Mouse (Mus musculus) kidney, embryonic 16.5 days (tissue): ENCODE results near the gene Usp47. TPM values are rescaled to one million over a fixed set of nuclear protein-coding genes. Genes with fewer than 3 reads are reported as not detected.
A peak's percentile ranks its signal among the peaks of the same experiment; 100 is the strongest.
"Not testable (repeated sequence)": the region's sequence is repeated elsewhere in the genome, so short reads cannot be mapped to it uniquely, and the experiment has no call there.

Source experiments
- ATAC-seq: fragments of 200-750 bp; cut with Nextera tagmentation; 2 replicates; pipeline ENCODE4 v1.8.0; 2017; ENCODE audit warnings: moderate TSS enrichment; ENCODE audit not compliant: low FRiP score, low TSS enrichment
- H3K27ac ChIP-seq: fragments of 300-500 bp; sonication (generic); 2 replicates; pipeline ENCODE4 v1.5.1; 2014; ENCODE audit warnings: low read length
- H3K27me3 ChIP-seq: fragments of 300-500 bp; sonication (generic); 2 replicates; pipeline ENCODE4 v1.6.1; 2014; ENCODE audit warnings: low read length, control low read depth, mixed read lengths; ENCODE audit not compliant: insufficient read depth
- H3K36me3 ChIP-seq: fragments of 300-500 bp; sonication (generic); 2 replicates; pipeline ENCODE4 v1.6.1; 2014; ENCODE audit warnings: low read length, control low read depth, mixed read lengths; ENCODE audit not compliant: insufficient read depth
- H3K4me1 ChIP-seq: fragments of 300-500 bp; sonication (generic); 2 replicates; pipeline ENCODE4 v1.6.1; 2014; ENCODE audit warnings: low read length, control low read depth, mixed read lengths; ENCODE audit not compliant: insufficient read depth
- H3K4me2 ChIP-seq: fragments of 300-500 bp; sonication (generic); replicated peaks from 2 replicates; pipeline ENCODE4 v1.6.1; 2014; ENCODE audit warnings: low read depth, low read length
- H3K4me3 ChIP-seq: fragments of 300-500 bp; sonication (generic); 2 replicates; pipeline ENCODE4 v1.5.1; 2014; ENCODE audit warnings: mild to moderate bottlenecking, low read length
- H3K9ac ChIP-seq: fragments of 300-500 bp; sonication (generic); replicated peaks from 2 replicates; pipeline ENCODE4 v1.6.1; 2014; ENCODE audit warnings: low read length
- H3K9me3 ChIP-seq: fragments of 300-500 bp; sonication (generic); 2 replicates; pipeline ENCODE4 v1.6.1; 2016; ENCODE audit warnings: low read length, control low read depth
- WGBS: fragments of 180-500 bp; shearing (Covaris S2); extraction: QIAGEN DNeasy Blood & Tissue Kit; methylation state at CpG from one replicate; pipeline ENCODE4 v1.1.7; 2014; 5-methylcytosine and 5-hydroxymethylcytosine counted together
- polyA plus RNA-seq: library from polyadenylated mRNA; unstranded; fragments of >200 nt; fragmentation: Nextera tagmentation; extraction: Ambion mirVana; gene quantifications from 2 replicates; pipeline ENCODE4 v1.2.1, GENCODE M21; 2015

Usp47 gene
- polyA plus RNA-seq, 1 experiment from 2014 or later = 63.4 TPM

GRCm38 (mm10) chr7:112055901-112056625 is 32.8 kb downstream of the Usp47 start:
- 65% methylated on average over 8 of the region's 8 CpGs for WGBS
- ATAC-seq = peak; percentile 86
- Histone ChIP-seq H3K4me1 (no peaks in the 10 kb centered on the region), H3K9me3 (no peaks in the 10 kb centered on the region), H3K9ac (no peak overlapping the region), H3K36me3 (peaks cover 18% of the 10 kb centered on the region), H3K4me2 (no peak overlapping the region), H3K27ac (no peak overlapping the region), H3K4me3 (no peak overlapping the region), H3K27me3 (no peaks in the 10 kb centered on the region)

- Histone ChIP-seq H3K4me2 (no peak overlapping the region), H3K9me3 (no peaks in the 10 kb centered on the region), H3K4me3 (no peak overlapping the region), H3K36me3 (peaks cover 37% of the 10 kb centered on the region), H3K27ac (no peak overlapping the region), H3K9ac (no peak overlapping the region), H3K27me3 (no peaks in the 10 kb centered on the region), H3K4me1 (no peaks in the 10 kb centered on the region)
- WGBS = 84% methylated on average over 5 of the region's 5 CpGs
- ATAC-seq = no peak
These were observed 51.6 kb downstream of the Usp47 start for GRCm38 (mm10) chr7:112074868-112075267.

DNA sequence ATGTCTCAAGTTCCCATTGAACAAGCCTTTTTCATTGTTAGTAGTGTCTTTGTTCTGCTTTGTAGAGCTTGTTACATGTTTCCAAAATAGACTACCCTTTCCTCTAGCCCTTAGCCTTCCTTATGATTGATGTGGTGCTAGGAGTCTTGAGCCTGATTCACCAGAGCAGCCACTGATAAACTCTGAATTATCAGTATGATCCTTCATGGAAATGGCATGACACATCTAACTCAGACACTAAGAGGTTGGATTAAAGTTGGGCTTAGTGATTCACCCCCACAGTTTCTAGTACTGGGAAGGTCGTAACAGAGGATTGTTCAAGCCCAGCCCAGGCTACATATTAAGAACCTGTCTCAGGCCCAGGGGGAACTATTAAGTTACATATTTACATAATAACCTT is 59.3 kb downstream of the Usp47 start:
- no peak for ATAC-seq
- no peak overlapping the region for H3K9ac ChIP-seq
- H3K27ac ChIP-seq = no peak overlapping the region
- H3K36me3 ChIP-seq = peaks cover 26% of the 10 kb centered on the region
- 81% methylated on average over 1 of the region's 1 CpGs for WGBS
- H3K4me2 ChIP-seq = no peak overlapping the region
- H3K4me1 ChIP-seq = no peaks in the 10 kb centered on the region
- H3K9me3 ChIP-seq = no peaks in the 10 kb centered on the region
- no peaks in the 10 kb centered on the region for H3K27me3 ChIP-seq
- H3K4me3 ChIP-seq = no peak overlapping the region

DNA sequence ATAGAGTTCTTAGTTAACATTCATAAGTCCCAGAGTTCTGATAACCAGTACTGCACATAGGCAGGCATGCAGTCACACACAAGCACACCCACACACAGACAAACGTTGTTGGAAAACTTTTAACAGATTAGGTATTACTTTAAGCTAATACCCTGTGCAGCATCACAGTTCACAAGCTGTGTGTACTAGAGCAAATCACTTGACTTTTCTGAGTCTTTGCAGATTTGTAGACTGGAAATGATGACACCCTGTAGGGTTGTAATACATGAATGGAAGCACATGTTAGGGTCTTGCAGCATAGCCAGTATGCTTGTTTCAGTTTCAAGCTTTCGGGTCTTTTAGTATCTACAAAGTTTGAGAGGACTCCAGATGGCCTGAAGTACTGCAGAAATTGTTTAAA is 60.9 kb downstream of the Usp47 start:
- 83% methylated on average over 2 of the region's 2 CpGs for WGBS
- no peak overlapping the region for H3K27ac ChIP-seq
- H3K4me1 ChIP-seq = no peaks in the 10 kb centered on the region
- no peak overlapping the region for H3K9ac ChIP-seq
- no peak overlapping the region for H3K4me2 ChIP-seq
- no peak overlapping the region for H3K4me3 ChIP-seq
- H3K36me3 ChIP-seq = peaks cover 28% of the 10 kb centered on the region
- no peaks in the 10 kb centered on the region for H3K9me3 ChIP-seq
- ATAC-seq = no peak
- H3K27me3 ChIP-seq = no peaks in the 10 kb centered on the region

GRCm38 (mm10) chr7:112085062-112085461 is 61.8 kb downstream of the Usp47 start:
- H3K4me1 ChIP-seq = no peaks in the 10 kb centered on the region
- peak; percentile 57; the same call in 1 of the 2 replicates for ATAC-seq
- H3K36me3 ChIP-seq = peaks cover 26% of the 10 kb centered on the region
- H3K9me3 ChIP-seq = no peaks in the 10 kb centered on the region
- no peak overlapping the region for H3K9ac ChIP-seq
- no peak overlapping the region for H3K4me3 ChIP-seq
- WGBS = 43% methylated on average over 4 of the region's 4 CpGs
- no peak overlapping the region for H3K4me2 ChIP-seq
- no peaks in the 10 kb centered on the region for H3K27me3 ChIP-seq
- no peak overlapping the region for H3K27ac ChIP-seq

GRCm38 (mm10) chr7:112086186-112086585 is 62.9 kb downstream of the Usp47 start:
- H3K9ac ChIP-seq = no peak overlapping the region
- H3K4me3 ChIP-seq = no peak overlapping the region
- no peaks in the 10 kb centered on the region for H3K27me3 ChIP-seq
- WGBS = 74% methylated on average over 2 of the region's 2 CpGs
- no peak overlapping the region for H3K4me2 ChIP-seq
- ATAC-seq = no peak
- peaks cover 34% of the 10 kb centered on the region for H3K36me3 ChIP-seq
- H3K27ac ChIP-seq = no peak overlapping the region
- H3K4me1 ChIP-seq = no peaks in the 10 kb centered on the region
- H3K9me3 ChIP-seq = no peaks in the 10 kb centered on the region

- 93% methylated on average over 4 of the region's 4 CpGs for WGBS
- H3K9me3 ChIP-seq, H3K27ac ChIP-seq, H3K4me2 ChIP-seq, H3K9ac ChIP-seq, H3K27me3 ChIP-seq, ATAC-seq, H3K4me3 ChIP-seq, H3K4me1 ChIP-seq: not testable (repeated sequence)
- H3K36me3 ChIP-seq = peaks cover 49% of the 10 kb centered on the region
These were observed 71.6 kb downstream of the Usp47 start for GRCm38 (mm10) chr7:112094923-112095322.

- H3K27ac ChIP-seq = no peak overlapping the region
- 99% methylated on average over 2 of the region's 2 CpGs for WGBS
- no peak overlapping the region for H3K4me2 ChIP-seq
- no peaks in the 10 kb centered on the region for H3K4me1 ChIP-seq
- no peaks in the 10 kb centered on the region for H3K9me3 ChIP-seq
- ATAC-seq = no peak
- no peaks in the 10 kb centered on the region for H3K27me3 ChIP-seq
- H3K9ac ChIP-seq = no peak overlapping the region
- no peak overlapping the region for H3K4me3 ChIP-seq
- H3K36me3 ChIP-seq = peaks cover 42% of the 10 kb centered on the region
These were observed 77.6 kb downstream of the Usp47 start for GRCm38 (mm10) chr7:112100887-112101286.

DNA sequence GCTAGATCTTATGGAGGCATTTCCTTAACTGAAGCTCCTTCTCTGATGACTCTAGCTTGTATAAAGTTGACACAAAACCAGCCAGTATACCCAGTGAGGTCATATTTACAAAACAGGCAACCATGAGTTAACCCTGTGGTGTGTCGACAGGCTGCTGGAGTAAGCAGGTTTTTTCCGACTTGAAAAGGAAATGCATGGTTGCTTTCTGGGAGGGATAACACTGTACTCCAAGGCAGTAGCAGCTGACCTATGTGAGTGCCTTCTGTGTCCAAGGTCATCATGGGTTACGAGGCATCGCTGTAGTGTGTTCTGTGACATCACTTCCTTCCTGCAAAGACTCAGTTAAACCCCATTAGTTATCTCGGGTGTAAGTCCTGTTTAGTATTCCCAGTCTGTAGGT is 79.6 kb downstream of the Usp47 start:
- no peak overlapping the region for H3K4me2 ChIP-seq
- ATAC-seq = no peak
- no peak overlapping the region for H3K9ac ChIP-seq
- no peaks in the 10 kb centered on the region for H3K9me3 ChIP-seq
- no peak overlapping the region for H3K27ac ChIP-seq
- no peak overlapping the region for H3K4me3 ChIP-seq
- no peaks in the 10 kb centered on the region for H3K4me1 ChIP-seq
- WGBS = 49% methylated on average over 5 of the region's 5 CpGs
- H3K27me3 ChIP-seq = no peaks in the 10 kb centered on the region
- H3K36me3 ChIP-seq = peaks cover 54% of the 10 kb centered on the region

DNA sequence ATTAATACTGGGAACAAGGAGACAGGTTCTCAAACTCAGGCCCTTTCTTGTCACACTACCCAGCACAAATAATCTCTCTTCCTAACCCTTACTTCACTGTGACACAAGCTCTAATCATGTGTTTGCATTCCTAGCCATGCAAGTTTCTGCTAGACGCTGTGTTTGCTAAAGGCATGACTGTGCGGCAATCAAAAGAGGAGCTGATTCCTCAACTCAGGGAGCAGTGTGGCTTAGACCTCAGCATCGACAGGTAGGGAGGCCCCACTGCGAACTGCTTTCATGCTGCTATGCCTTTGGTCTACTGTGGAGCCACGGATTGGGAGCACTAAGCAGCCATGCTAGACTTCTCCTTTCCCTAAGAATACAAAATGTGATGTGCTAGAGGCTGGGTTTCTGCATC is 80.5 kb downstream of the Usp47 start:
- H3K27ac ChIP-seq = no peak overlapping the region
- no peaks in the 10 kb centered on the region for H3K4me1 ChIP-seq
- peaks cover 55% of the 10 kb centered on the region for H3K36me3 ChIP-seq
- no peaks in the 10 kb centered on the region for H3K9me3 ChIP-seq
- 92% methylated on average over 5 of the region's 5 CpGs for WGBS
- no peak overlapping the region for H3K4me2 ChIP-seq
- H3K4me3 ChIP-seq = no peak overlapping the region
- no peak for ATAC-seq
- H3K9ac ChIP-seq = no peak overlapping the region
- H3K27me3 ChIP-seq = no peaks in the 10 kb centered on the region
